In the genomic region with DNA sequence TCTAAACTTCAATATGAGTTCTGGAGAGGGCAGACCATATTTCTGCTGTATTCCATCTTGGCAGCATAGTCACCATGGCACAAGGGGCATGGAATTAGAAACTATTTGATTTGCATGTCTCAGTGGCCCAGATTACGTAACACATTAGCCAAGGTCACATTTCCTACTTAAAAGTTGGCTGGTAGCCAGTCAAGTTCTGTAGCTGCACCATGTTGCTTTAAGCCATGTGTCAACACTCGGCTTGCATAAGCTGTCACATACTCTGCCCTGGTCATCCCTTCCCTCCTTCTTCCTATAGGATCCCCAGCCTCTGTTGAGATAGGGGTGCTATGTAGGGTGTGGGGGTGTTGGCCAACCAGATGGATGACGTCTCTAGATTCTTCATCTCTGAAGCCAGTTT, we compare ENCODE assay signal across 21 mouse cellular contexts.
DNase-seq lines count a peak whose midpoint lies in the region; ATAC-seq lines count a peak whose summit lies in the region.
"Had no signal": no experiment of that assay in that cellular context is flagged by ENCODE, and none has a peak within 500 bp of the region (broad histone marks: within the 10 kb centered on the region; RNA-seq: fewer than 3 reads in every experiment).

No protein-coding gene starts in this region.

- H3K9me3 ChIP-seq in heart, embryonic 11.5 days (replicated peaks; ENCODE audit: control insufficient read depth, low read length) = no peaks in the 10 kb centered on the region
- H3K9me3 ChIP-seq in liver, embryonic 15.5 days (replicated peaks) = no peaks in the 10 kb centered on the region
- no peaks in the 10 kb centered on the region for H3K9me3 ChIP-seq in liver, embryonic 11.5 days (ENCODE audit: control insufficient read depth, low read length)
- H3K9me3 ChIP-seq: embryonic facial prominence, embryonic 13.5 days; intestine, embryonic 15.5 days; limb, embryonic 10.5 days; neural tube, embryonic 12.5 days had no signal

- H3K4me1 ChIP-seq in heart, embryonic 11.5 days (ENCODE audit: control insufficient read depth, insufficient read depth, low read length) = no peaks in the 10 kb centered on the region
- H3K4me1 ChIP-seq in liver, embryonic 15.5 days (replicated peaks) = no peaks in the 10 kb centered on the region
- H3K4me1 ChIP-seq in liver, embryonic 11.5 days (replicated peaks; ENCODE audit: control insufficient read depth, insufficient read depth, low read length) = no peaks in the 10 kb centered on the region
- no peaks in the 10 kb centered on the region for H3K4me1 ChIP-seq in brown adipose tissue, adult 24 weeks (ENCODE audit: control insufficient read depth, insufficient read depth, insufficient read length, low read length)
- H3K4me1 ChIP-seq: embryonic facial prominence, embryonic 13.5 days; intestine, embryonic 15.5 days; limb, embryonic 10.5 days; neural tube, embryonic 12.5 days had no signal

- no peak overlapping the region for H3K27ac ChIP-seq in heart, embryonic 11.5 days (ENCODE audit: low read depth, low read length)
- no peak overlapping the region for H3K27ac ChIP-seq in liver, embryonic 15.5 days (replicated peaks)
- H3K27ac ChIP-seq in liver, embryonic 11.5 days (ENCODE audit: low read depth, low read length) = no peak overlapping the region
- H3K27ac ChIP-seq in brown adipose tissue, adult 24 weeks (replicated peaks; ENCODE audit: low read depth, low read length) = peak overlapping the region; percentile 54; the same call in 1 of the 2 replicates
- H3K27ac ChIP-seq: embryonic facial prominence, embryonic 13.5 days; gastrocnemius, adult 2 months; hindbrain, embryonic 14.5 days; intestine, embryonic 15.5 days; layer of hippocampus, adult 2 months; limb, embryonic 10.5 days; macrophage; neural tube, embryonic 12.5 days had no signal

- WGBS in heart, embryonic 11.5 days (ENCODE audit: insufficient replicate concordance) = 59% methylated on average over 3 of the region's 3 CpGs
- 43% methylated on average over 3 of the region's 3 CpGs for WGBS in liver, embryonic 15.5 days (ENCODE audit: insufficient replicate concordance)
- WGBS in liver, embryonic 11.5 days = 71% methylated on average over 3 of the region's 3 CpGs

- no peak for ATAC-seq in heart, embryonic 11.5 days (replicated peaks; ENCODE audit: insufficient number of reproducible peaks, low FRiP score, low TSS enrichment)
- ATAC-seq in liver, embryonic 15.5 days (ENCODE audit: insufficient read depth) = 0 out of 2 replicates have a peak, but pooled peaks have one; percentile 42
- no peak for ATAC-seq in liver, embryonic 11.5 days (replicated peaks; ENCODE audit: low FRiP score)
- ATAC-seq: CD4-positive, CD25-positive, alpha-beta regulatory T cell, adult 4 months; forebrain, postnatal 0 days; intestine, embryonic 15.5 days had no signal

- H3K4me2 ChIP-seq in heart, embryonic 11.5 days = no peak overlapping the region
- H3K4me2 ChIP-seq in liver, embryonic 15.5 days = no peak overlapping the region
- no peak overlapping the region for H3K4me2 ChIP-seq in liver, embryonic 11.5 days
- H3K4me2 ChIP-seq: embryonic facial prominence, embryonic 13.5 days; hindbrain, embryonic 14.5 days; intestine, embryonic 15.5 days; midbrain, embryonic 11.5 days; neural tube, embryonic 12.5 days had no signal

- H3K27me3 ChIP-seq in heart, embryonic 11.5 days (ENCODE audit: control insufficient read depth, insufficient read depth, low read length) = no peaks in the 10 kb centered on the region
- no peaks in the 10 kb centered on the region for H3K27me3 ChIP-seq in liver, embryonic 15.5 days
- H3K27me3 ChIP-seq in liver, embryonic 11.5 days (replicated peaks; ENCODE audit: control insufficient read depth, insufficient read depth, low read length) = no peaks in the 10 kb centered on the region
- H3K27me3 ChIP-seq: embryonic facial prominence, embryonic 13.5 days; intestine, embryonic 15.5 days; neural tube, embryonic 12.5 days had no signal

- H3K4me3 ChIP-seq in heart, embryonic 11.5 days (ENCODE audit: low read depth, low read length) = no peak overlapping the region
- no peak overlapping the region for H3K4me3 ChIP-seq in liver, embryonic 15.5 days (replicated peaks)
- H3K4me3 ChIP-seq in liver, embryonic 11.5 days (ENCODE audit: low read depth, low read length) = no peak overlapping the region
- H3K4me3 ChIP-seq in brown adipose tissue, adult 24 weeks (ENCODE audit: insufficient read depth, low read depth, low read length) = no peak overlapping the region
- H3K4me3 ChIP-seq: embryonic facial prominence, embryonic 13.5 days; gastrocnemius, adult 2 months; intestine, embryonic 15.5 days; layer of hippocampus, adult 2 months; limb, embryonic 10.5 days; neural tube, embryonic 12.5 days had no signal

- DNase-seq in heart, postnatal 4 days = peak; percentile 12
- DNase-seq in liver, embryonic 11.5 days (ENCODE audit: low spot score) = no peak
- DNase-seq in lung, postnatal 25 days (ENCODE audit: low spot score) = peak; percentile 32
- no peak for DNase-seq in MN1 (ENCODE audit: low spot score)
- DNase-seq: cerebellum, adult 9-11 months; forebrain, postnatal 0 days; gastrocnemius, adult 2 months; spleen, adult 18-20 months had no signal

- no peaks in the 10 kb centered on the region for H3K36me3 ChIP-seq in heart, embryonic 11.5 days (ENCODE audit: control insufficient read depth, insufficient read depth, low read length)
- H3K36me3 ChIP-seq in liver, embryonic 15.5 days (replicated peaks) = no peaks in the 10 kb centered on the region
- H3K36me3 ChIP-seq in liver, embryonic 11.5 days (ENCODE audit: control insufficient read depth, insufficient read depth, low read length) = no peaks in the 10 kb centered on the region
- H3K36me3 ChIP-seq: embryonic facial prominence, embryonic 13.5 days; G1E; intestine, embryonic 15.5 days; limb, embryonic 10.5 days; neural tube, embryonic 12.5 days had no signal

- no peak overlapping the region for H3K9ac ChIP-seq in heart, embryonic 11.5 days (ENCODE audit: low read depth, low read length)
- H3K9ac ChIP-seq in liver, embryonic 15.5 days = no peak overlapping the region
- no peak overlapping the region for H3K9ac ChIP-seq in liver, embryonic 11.5 days (ENCODE audit: low read depth, low read length)
- H3K9ac ChIP-seq: embryonic facial prominence, embryonic 13.5 days; forebrain, postnatal 0 days; hindbrain, embryonic 14.5 days; intestine, embryonic 15.5 days; neural tube, embryonic 12.5 days had no signal

Comparison
In these comparisons a context has a peak if more than half of its experiments do, and no peak if none do; other contexts are left out.
1. DNase-seq: peak in heart, postnatal 4 days (single experiment) and lung, postnatal 25 days (single experiment); none in liver, embryonic 11.5 days (single experiment) and MN1 (single experiment).